Mouse (Mus musculus) stomach, postnatal 0 days (tissue): ENCODE data around the gene Ccdc38. TPM values are rescaled to one million over a fixed set of nuclear protein-coding genes. Genes with fewer than 3 reads are reported as not detected.
A peak's percentile ranks its signal among the peaks of the same experiment; 100 is the strongest.

Experiments
- ATAC-seq: fragments of 200-750 bp; cut with Nextera tagmentation; 2 replicates; pipeline ENCODE4 v1.8.0; 2017; ENCODE audit not compliant: low FRiP score, low TSS enrichment
- DNase-seq: peaks from one replicate; pipeline ENCODE4 v3.0.0-alpha.2; 2016; ENCODE audit warnings: low spot score
- H3K27ac ChIP-seq: fragments of 300-500 bp; sonication (generic); replicated peaks from 2 replicates; pipeline ENCODE4 v1.5.1; 2014; ENCODE audit warnings: mild to moderate bottlenecking, control low read depth
- H3K27me3 ChIP-seq: fragments of 300-500 bp; sonication (generic); 2 replicates; pipeline ENCODE4 v1.6.1; 2014; ENCODE audit warnings: low read length; ENCODE audit not compliant: control insufficient read depth, insufficient read depth
- H3K36me3 ChIP-seq: fragments of 300-500 bp; sonication (generic); 2 replicates; pipeline ENCODE4 v1.6.1; 2014; ENCODE audit warnings: low read length, mixed read lengths; ENCODE audit not compliant: control insufficient read depth, insufficient read depth
- H3K4me1 ChIP-seq: fragments of 300-500 bp; sonication (generic); replicated peaks from 2 replicates; pipeline ENCODE4 v1.6.1; 2014; ENCODE audit warnings: antibody characterized with exemption; ENCODE audit not compliant: control insufficient read depth, insufficient read depth
- H3K4me2 ChIP-seq: fragments of 300-500 bp; sonication (generic); replicated peaks from 2 replicates; pipeline ENCODE4 v1.6.1; 2014; ENCODE audit warnings: low read depth, mild to moderate bottlenecking, control low read depth, moderate library complexity
- H3K4me3 ChIP-seq: fragments of 300-500 bp; sonication (generic); 2 replicates; pipeline ENCODE4 v1.5.1; 2014; ENCODE audit warnings: low read depth, low read length, control low read depth
- H3K9ac ChIP-seq: fragments of 300-500 bp; sonication (generic); 2 replicates; pipeline ENCODE4 v1.6.1; 2014; ENCODE audit warnings: mild to moderate bottlenecking, low read length, control low read depth, mixed read lengths
- H3K9me3 ChIP-seq: fragments of 300-500 bp; sonication (generic); 2 replicates; pipeline ENCODE4 v1.6.1; 2016; ENCODE audit warnings: low read length; ENCODE audit not compliant: control insufficient read depth
- CTCF ChIP-seq: IDR thresholded peaks from 2 replicates; pipeline ENCODE4 v1.5.1; 2016; ENCODE audit warnings: antibody characterized with exemption, low read depth, mild to moderate bottlenecking, moderate library complexity
- EP300 ChIP-seq: optimal IDR thresholded peaks from 2 replicates; pipeline ENCODE3; 2016; ENCODE audit warnings: antibody characterized with exemption
- WGBS: fragments of 180-500 bp; shearing (Covaris S2); extraction: QIAGEN DNeasy Blood & Tissue Kit; methylation state at CpG from one replicate; pipeline ENCODE4 v1.1.7; 2014; 5-methylcytosine and 5-hydroxymethylcytosine counted together
- polyA plus RNA-seq: library from polyadenylated mRNA; unstranded; fragments of >200 nt; fragmentation: Nextera tagmentation; extraction: Ambion mirVana; gene quantifications from 2 replicates; pipeline ENCODE4 v1.2.1, GENCODE M21; 2015

The Ccdc38 gene
- polyA plus RNA-seq, 1 experiment from 2014 or later = 0.45 TPM

- under 1% methylated on average over 38 of the region's 63 CpGs for WGBS
- peak within 1 kb of the TSS; percentile 77 for H3K4me3 ChIP-seq
- peak within 1 kb of the TSS; percentile 78 for H3K4me2 ChIP-seq
- no peaks in the 10 kb centered on the region for H3K4me1 ChIP-seq
- H3K27me3 ChIP-seq = no peaks in the 10 kb centered on the region
- peak within 1 kb of the TSS; percentile 80 for H3K9ac ChIP-seq
- H3K36me3 ChIP-seq = no peaks in the 10 kb centered on the region
- peak; percentile 93 for ATAC-seq
- peak within 1 kb of the TSS; percentile 56; the same call in 1 of the 2 replicates for H3K27ac ChIP-seq
- peak; percentile 92 for DNase-seq
- TF ChIP-seq EP300 (no peak), CTCF (0 out of 2 replicates have a peak, but pooled peaks have one; percentile 1)
- no peaks in the 10 kb centered on the region for H3K9me3 ChIP-seq
Measured at GRCm38 (mm10) chr10:93589281-93589848, 48.9 kb downstream of the Ccdc38 start, which contains the start of gene Snrpf. TSS of gene Snrpf (minus strand) at chr10:93589706.

- Histone ChIP-seq H3K4me3 (no peak overlapping the region), H3K4me1 (no peaks in the 10 kb centered on the region), H3K4me2 (no peak overlapping the region), H3K9me3 (no peaks in the 10 kb centered on the region), H3K9ac (no peak overlapping the region), H3K27me3 (no peaks in the 10 kb centered on the region), H3K27ac (no peak overlapping the region), H3K36me3 (no peaks in the 10 kb centered on the region)
- ATAC-seq = no peak
- DNase-seq = peak; percentile 38
- TF ChIP-seq CTCF (peak; percentile 59), EP300 (no peak)
- 59% methylated on average over 12 of the region's 12 CpGs for WGBS
Measured at GRCm38 (mm10) chr10:93592456-93592855, 52.0 kb downstream of the Ccdc38 start.

- DNase-seq (peak; percentile 87), ATAC-seq (peak; percentile 50; the same call in 1 of the 2 replicates)
- peak overlapping the region; percentile 25 for H3K4me3 ChIP-seq
- WGBS = 2% methylated on average over 22 of the region's 22 CpGs
- no peak overlapping the region for H3K27ac ChIP-seq
- H3K4me1 ChIP-seq = no peaks in the 10 kb centered on the region
- H3K4me2 ChIP-seq = peak overlapping the region; percentile 64
- no peak overlapping the region; the same call in 1 of the 2 replicates for H3K9ac ChIP-seq
- no peaks in the 10 kb centered on the region for H3K9me3 ChIP-seq
- H3K36me3 ChIP-seq = no peaks in the 10 kb centered on the region
- no peaks in the 10 kb centered on the region for H3K27me3 ChIP-seq
- TF ChIP-seq EP300 (no peak), CTCF (peak; percentile 88)
Measured at GRCm38 (mm10) chr10:93594022-93594482, 53.6 kb downstream of the Ccdc38 start.

- no peak overlapping the region for H3K9ac ChIP-seq
- WGBS = 54% methylated on average over 4 of the region's 4 CpGs
- H3K27me3 ChIP-seq = no peaks in the 10 kb centered on the region
- H3K9me3 ChIP-seq = no peaks in the 10 kb centered on the region
- H3K36me3 ChIP-seq = no peaks in the 10 kb centered on the region
- no peak overlapping the region for H3K27ac ChIP-seq
- H3K4me1 ChIP-seq = no peaks in the 10 kb centered on the region
- no peak for ATAC-seq
- no peak overlapping the region for H3K4me2 ChIP-seq
- no peak overlapping the region for H3K4me3 ChIP-seq
- no peak for DNase-seq
- TF ChIP-seq CTCF (no peak), EP300 (no peak)
Measured at GRCm38 (mm10) chr10:93595831-93596230, 55.4 kb downstream of the Ccdc38 start.

- no peak overlapping the region for H3K27ac ChIP-seq
- ATAC-seq (no peak), DNase-seq (no peak)
- no peaks in the 10 kb centered on the region for H3K36me3 ChIP-seq
- no peak overlapping the region for H3K9ac ChIP-seq
- no peak overlapping the region for H3K4me2 ChIP-seq
- no peaks in the 10 kb centered on the region for H3K4me1 ChIP-seq
- no peaks in the 10 kb centered on the region for H3K27me3 ChIP-seq
- no peaks in the 10 kb centered on the region for H3K9me3 ChIP-seq
- 77% methylated on average over 3 of the region's 3 CpGs for WGBS
- no peak overlapping the region for H3K4me3 ChIP-seq
- TF ChIP-seq CTCF (no peak), EP300 (no peak)
Measured at GRCm38 (mm10) chr10:93596641-93597040, 56.2 kb downstream of the Ccdc38 start.

GRCm38 (mm10) chr10:93602309-93602708 is 61.9 kb downstream of the Ccdc38 start:
- TF ChIP-seq EP300 = no peak
- TF ChIP-seq CTCF = no peak
- WGBS = 86% methylated on average over 5 of the region's 5 CpGs

More at GRCm38 (mm10) chr10:93602309-93602708, 61.9 kb downstream of the Ccdc38 start:
- Histone ChIP-seq H3K27ac (no peak overlapping the region), H3K27me3 (no peaks in the 10 kb centered on the region), H3K4me3 (no peak overlapping the region), H3K4me2 (no peak overlapping the region), H3K4me1 (no peaks in the 10 kb centered on the region), H3K9me3 (no peaks in the 10 kb centered on the region), H3K36me3 (no peaks in the 10 kb centered on the region), H3K9ac (no peak overlapping the region)
- ATAC-seq (no peak), DNase-seq (no peak)
